Mouse (Mus musculus): ENCODE measurements at regions not wholly inside any gene's neighbourhood (a gene's known extent, or its start where the extent isn't known, plus 50 kb on each side); places are given as distances from the start of the nearest gene placed in this dataset.

- peaks cover 2% of the 10 kb centered on the region; the same call in 1 of the 2 replicates for H3K4me1 ChIP-seq (replicated peaks; ENCODE audit: control insufficient read depth, insufficient read depth, low read length)
- WGBS = 77% methylated on average over 6 of the region's 6 CpGs
- no peak overlapping the region for H3K27ac ChIP-seq (ENCODE audit: low read length)
- ATAC-seq (ENCODE audit: low read depth) = no peak
- no peaks in the 10 kb centered on the region for H3K27me3 ChIP-seq (ENCODE audit: control insufficient read depth, insufficient read depth, low read depth, low read length)
- H3K4me2 ChIP-seq (ENCODE audit: low read depth, low read length) = no peak overlapping the region
- no peak overlapping the region for H3K4me3 ChIP-seq (ENCODE audit: low read length)
- H3K9me3 ChIP-seq (ENCODE audit: control insufficient read depth, low read length) = no peaks in the 10 kb centered on the region
- H3K9ac ChIP-seq (ENCODE audit: low read length) = no peak overlapping the region
- H3K36me3 ChIP-seq (ENCODE audit: control insufficient read depth, insufficient read depth, low read length) = no peaks in the 10 kb centered on the region
Measured at GRCm38 (mm10) chr13:16291661-16292291, 280.1 kb downstream of the Inhba start.

GRCm38 (mm10) chr13:16299756-16300155, 288.1 kb downstream of the Inhba start:
- H3K9ac ChIP-seq (ENCODE audit: low read length) = no peak overlapping the region
- WGBS = 64% methylated on average over 2 of the region's 2 CpGs
- H3K27me3 ChIP-seq (ENCODE audit: control insufficient read depth, insufficient read depth, low read depth, low read length) = no peaks in the 10 kb centered on the region
- no peak overlapping the region for H3K4me2 ChIP-seq (ENCODE audit: low read depth, low read length)
- H3K9me3 ChIP-seq (ENCODE audit: control insufficient read depth, low read length) = no peaks in the 10 kb centered on the region
- no peak overlapping the region for H3K4me3 ChIP-seq (ENCODE audit: low read length)
- no peaks in the 10 kb centered on the region for H3K4me1 ChIP-seq (replicated peaks; ENCODE audit: control insufficient read depth, insufficient read depth, low read length)
- H3K27ac ChIP-seq (ENCODE audit: low read length) = no peak overlapping the region
- H3K36me3 ChIP-seq (ENCODE audit: control insufficient read depth, insufficient read depth, low read length) = no peaks in the 10 kb centered on the region
- no peak for ATAC-seq (ENCODE audit: low read depth)

- Histone ChIP-seq H3K9me3 (ENCODE audit: control insufficient read depth, low read length) (no peaks in the 10 kb centered on the region), H3K9ac (ENCODE audit: low read length) (no peak overlapping the region), H3K36me3 (ENCODE audit: control insufficient read depth, insufficient read depth, low read length) (no peaks in the 10 kb centered on the region), H3K4me1 (replicated peaks; ENCODE audit: control insufficient read depth, insufficient read depth, low read length) (no peaks in the 10 kb centered on the region), H3K4me2 (ENCODE audit: low read depth, low read length) (no peak overlapping the region), H3K4me3 (ENCODE audit: low read length) (no peak overlapping the region), H3K27me3 (ENCODE audit: control insufficient read depth, insufficient read depth, low read depth, low read length) (no peaks in the 10 kb centered on the region), H3K27ac (ENCODE audit: low read length) (no peak overlapping the region)
- WGBS = 83% methylated on average over 2 of the region's 2 CpGs
- ATAC-seq (ENCODE audit: low read depth) = no peak
Measured at GRCm38 (mm10) chr13:16314669-16315068, 303.0 kb downstream of the Inhba start.

- H3K27ac ChIP-seq (ENCODE audit: low read length) = no peak overlapping the region
- no peaks in the 10 kb centered on the region for H3K4me1 ChIP-seq (replicated peaks; ENCODE audit: control insufficient read depth, insufficient read depth, low read length)
- H3K36me3 ChIP-seq (ENCODE audit: control insufficient read depth, insufficient read depth, low read length) = no peaks in the 10 kb centered on the region
- H3K9me3 ChIP-seq (ENCODE audit: control insufficient read depth, low read length) = no peaks in the 10 kb centered on the region
- ATAC-seq (ENCODE audit: low read depth) = no peak
- H3K27me3 ChIP-seq (ENCODE audit: control insufficient read depth, insufficient read depth, low read depth, low read length) = no peaks in the 10 kb centered on the region
- 69% methylated on average over 2 of the region's 2 CpGs for WGBS
- no peak overlapping the region for H3K9ac ChIP-seq (ENCODE audit: low read length)
- H3K4me2 ChIP-seq (ENCODE audit: low read depth, low read length) = no peak overlapping the region
- H3K4me3 ChIP-seq (ENCODE audit: low read length) = no peak overlapping the region
Measured at GRCm38 (mm10) chr13:16315689-16316088, 304.0 kb downstream of the Inhba start.

GRCm38 (mm10) chr13:16316581-16316980, 304.9 kb downstream of the Inhba start:
- no peak for ATAC-seq (ENCODE audit: low read depth)
- no peaks in the 10 kb centered on the region for H3K36me3 ChIP-seq (ENCODE audit: control insufficient read depth, insufficient read depth, low read length)
- WGBS = 85% methylated on average over 2 of the region's 2 CpGs

GRCm38 (mm10) chr13:16317412-16317811, 305.8 kb downstream of the Inhba start:
- Histone ChIP-seq H3K4me2 (ENCODE audit: low read depth, low read length) (no peak overlapping the region), H3K4me1 (replicated peaks; ENCODE audit: control insufficient read depth, insufficient read depth, low read length) (no peaks in the 10 kb centered on the region), H3K9ac (ENCODE audit: low read length) (no peak overlapping the region), H3K27me3 (ENCODE audit: control insufficient read depth, insufficient read depth, low read depth, low read length) (no peaks in the 10 kb centered on the region), H3K36me3 (ENCODE audit: control insufficient read depth, insufficient read depth, low read length) (no peaks in the 10 kb centered on the region), H3K27ac (ENCODE audit: low read length) (no peak overlapping the region), H3K4me3 (ENCODE audit: low read length) (no peak overlapping the region), H3K9me3 (ENCODE audit: control insufficient read depth, low read length) (no peaks in the 10 kb centered on the region)
- 13% methylated on average over 3 of the region's 3 CpGs for WGBS
- peak; percentile 41 for ATAC-seq (ENCODE audit: low read depth)

More at GRCm38 (mm10) chr13:16316581-16316980, 304.9 kb downstream of the Inhba start:
- Histone ChIP-seq H3K27me3 (ENCODE audit: control insufficient read depth, insufficient read depth, low read depth, low read length) (no peaks in the 10 kb centered on the region), H3K9ac (ENCODE audit: low read length) (no peak overlapping the region), H3K9me3 (ENCODE audit: control insufficient read depth, low read length) (no peaks in the 10 kb centered on the region), H3K27ac (ENCODE audit: low read length) (no peak overlapping the region), H3K4me3 (ENCODE audit: low read length) (no peak overlapping the region), H3K4me2 (ENCODE audit: low read depth, low read length) (no peak overlapping the region), H3K4me1 (replicated peaks; ENCODE audit: control insufficient read depth, insufficient read depth, low read length) (no peaks in the 10 kb centered on the region)

GRCm38 (mm10) chr13:16320392-16320791, 308.7 kb downstream of the Inhba start:
- no peaks in the 10 kb centered on the region for H3K36me3 ChIP-seq (ENCODE audit: control insufficient read depth, insufficient read depth, low read length)
- H3K9ac ChIP-seq (ENCODE audit: low read length) = no peak overlapping the region
- no peak overlapping the region for H3K4me2 ChIP-seq (ENCODE audit: low read depth, low read length)
- no peak overlapping the region for H3K4me3 ChIP-seq (ENCODE audit: low read length)
- H3K27ac ChIP-seq (ENCODE audit: low read length) = no peak overlapping the region
- H3K9me3 ChIP-seq (ENCODE audit: control insufficient read depth, low read length) = no peaks in the 10 kb centered on the region
- H3K27me3 ChIP-seq (ENCODE audit: control insufficient read depth, insufficient read depth, low read depth, low read length) = no peaks in the 10 kb centered on the region
- no peak for ATAC-seq (ENCODE audit: low read depth)
- H3K4me1 ChIP-seq (replicated peaks; ENCODE audit: control insufficient read depth, insufficient read depth, low read length) = no peaks in the 10 kb centered on the region
- WGBS = 85% methylated on average over 4 of the region's 4 CpGs

GRCm38 (mm10) chr13:16325661-16326060, 314.0 kb downstream of the Inhba start:
- no peaks in the 10 kb centered on the region for H3K27me3 ChIP-seq (ENCODE audit: control insufficient read depth, insufficient read depth, low read depth, low read length)
- H3K4me2 ChIP-seq (ENCODE audit: low read depth, low read length) = no peak overlapping the region
- H3K4me1 ChIP-seq (replicated peaks; ENCODE audit: control insufficient read depth, insufficient read depth, low read length) = no peaks in the 10 kb centered on the region
- no peak overlapping the region for H3K27ac ChIP-seq (ENCODE audit: low read length)
- no peak overlapping the region for H3K4me3 ChIP-seq (ENCODE audit: low read length)
- H3K9me3 ChIP-seq (ENCODE audit: control insufficient read depth, low read length) = no peaks in the 10 kb centered on the region
- no peak for ATAC-seq (ENCODE audit: low read depth)
- no peak overlapping the region for H3K9ac ChIP-seq (ENCODE audit: low read length)
- 94% methylated on average over 2 of the region's 2 CpGs for whole genome bisulfite sequencing
- no peaks in the 10 kb centered on the region for H3K36me3 ChIP-seq (ENCODE audit: control insufficient read depth, insufficient read depth, low read length)

- WGBS = 82% methylated on average over 1 of the region's 1 CpGs
- no peak overlapping the region for H3K4me2 ChIP-seq (ENCODE audit: low read depth, low read length)
- H3K27me3 ChIP-seq (ENCODE audit: control insufficient read depth, insufficient read depth, low read depth, low read length) = no peaks in the 10 kb centered on the region
- peaks cover 10% of the 10 kb centered on the region for H3K4me1 ChIP-seq (replicated peaks; ENCODE audit: control insufficient read depth, insufficient read depth, low read length)
- H3K36me3 ChIP-seq (ENCODE audit: control insufficient read depth, insufficient read depth, low read length) = no peaks in the 10 kb centered on the region
- H3K4me3 ChIP-seq (ENCODE audit: low read length) = no peak overlapping the region
- H3K27ac ChIP-seq (ENCODE audit: low read length) = no peak overlapping the region
- H3K9me3 ChIP-seq (ENCODE audit: control insufficient read depth, low read length) = no peaks in the 10 kb centered on the region
- peak; percentile 65 for ATAC-seq (ENCODE audit: low read depth)
- no peak overlapping the region for H3K9ac ChIP-seq (ENCODE audit: low read length)
Measured at GRCm38 (mm10) chr13:16341727-16342126, 330.1 kb downstream of the Inhba start.

- 0 out of 2 replicates have a peak, but pooled peaks have one; percentile 17 for ATAC-seq (ENCODE audit: low read depth)
- no peaks in the 10 kb centered on the region for H3K27me3 ChIP-seq (ENCODE audit: control insufficient read depth, insufficient read depth, low read depth, low read length)
- no peaks in the 10 kb centered on the region for H3K36me3 ChIP-seq (ENCODE audit: control insufficient read depth, insufficient read depth, low read length)
- no peak overlapping the region for H3K4me2 ChIP-seq (ENCODE audit: low read depth, low read length)
- H3K4me3 ChIP-seq (ENCODE audit: low read length) = no peak overlapping the region
- H3K4me1 ChIP-seq (replicated peaks; ENCODE audit: control insufficient read depth, insufficient read depth, low read length) = peaks cover 10% of the 10 kb centered on the region
- WGBS = 36% methylated on average over 4 of the region's 4 CpGs
- no peak overlapping the region for H3K9ac ChIP-seq (ENCODE audit: low read length)
- no peaks in the 10 kb centered on the region for H3K9me3 ChIP-seq (ENCODE audit: control insufficient read depth, low read length)
- no peak overlapping the region for H3K27ac ChIP-seq (ENCODE audit: low read length)
Measured at GRCm38 (mm10) chr13:16342171-16342570, 330.5 kb downstream of the Inhba start.
